Mouse (Mus musculus) adrenal gland, postnatal 4 days (tissue): ENCODE measurements around the gene Sumf1. TPM values are rescaled to one million over a fixed set of nuclear protein-coding genes. Genes with fewer than 3 reads are reported as not detected.

Experiments used
- DNase-seq, 2 experiments: peaks; one replicate each; pipeline ENCODE4 v3.0.0; 2021 to 2022; ENCODE audit warnings: low spot score in 2 of 2, mixed read lengths in 2 of 2
- total RNA-seq, 2 experiments: library from RNA; stranded (reverse); gene quantifications; 2 replicates each; pipeline ENCODE4 v1.2.3; 2021

The Sumf1 gene
- total RNA-seq, 2 experiments from 2014 or later, result 34.7 to 39.2 TPM

DNA sequence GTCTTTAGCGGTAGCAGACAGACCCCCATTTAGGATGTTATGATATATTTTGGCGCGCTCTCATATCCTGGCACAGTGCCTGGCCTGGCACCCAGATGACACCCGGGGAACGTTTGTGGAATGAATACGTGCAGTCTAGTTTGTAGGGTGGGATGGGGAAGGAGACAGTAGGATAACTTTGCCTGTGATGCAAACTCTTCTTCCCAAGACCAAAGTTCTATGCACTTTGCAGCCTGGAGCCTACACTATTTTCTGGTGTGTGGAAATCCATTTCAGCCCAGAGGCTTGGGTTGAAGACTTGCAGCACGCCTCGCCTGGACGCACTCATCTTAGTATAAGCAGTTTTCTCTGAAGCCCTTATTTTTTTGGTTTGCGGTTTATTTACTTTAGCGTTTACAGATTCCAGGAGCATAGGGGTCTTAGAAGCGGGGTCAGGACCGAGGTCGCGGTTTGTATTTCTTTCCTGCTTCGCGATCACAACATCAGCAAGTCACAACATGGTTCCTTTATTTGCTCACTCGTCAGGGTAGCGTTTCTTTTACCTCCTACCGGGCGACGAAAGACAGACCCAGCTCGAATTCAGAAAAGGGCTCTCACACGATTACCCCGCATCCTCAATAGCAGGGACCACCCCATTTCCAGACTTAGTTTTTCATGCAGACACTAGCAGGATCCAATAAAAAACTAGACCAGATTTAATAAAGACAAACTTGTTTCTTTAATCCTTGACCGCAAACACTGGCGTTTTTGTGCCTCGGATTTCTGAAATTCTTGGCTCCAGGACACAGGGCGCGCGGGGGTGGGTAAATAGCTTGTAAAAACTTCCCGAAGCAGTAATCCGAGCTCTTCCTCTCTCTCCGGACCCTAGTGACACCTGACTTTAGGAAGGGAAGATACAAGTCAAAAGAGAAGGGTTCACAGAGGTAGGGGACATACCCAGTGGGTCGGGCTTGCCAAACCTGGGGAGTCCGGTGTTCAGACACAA is 26.8 kb upstream of the Sumf1 start:
- DNase-seq, result no peak

DNA sequence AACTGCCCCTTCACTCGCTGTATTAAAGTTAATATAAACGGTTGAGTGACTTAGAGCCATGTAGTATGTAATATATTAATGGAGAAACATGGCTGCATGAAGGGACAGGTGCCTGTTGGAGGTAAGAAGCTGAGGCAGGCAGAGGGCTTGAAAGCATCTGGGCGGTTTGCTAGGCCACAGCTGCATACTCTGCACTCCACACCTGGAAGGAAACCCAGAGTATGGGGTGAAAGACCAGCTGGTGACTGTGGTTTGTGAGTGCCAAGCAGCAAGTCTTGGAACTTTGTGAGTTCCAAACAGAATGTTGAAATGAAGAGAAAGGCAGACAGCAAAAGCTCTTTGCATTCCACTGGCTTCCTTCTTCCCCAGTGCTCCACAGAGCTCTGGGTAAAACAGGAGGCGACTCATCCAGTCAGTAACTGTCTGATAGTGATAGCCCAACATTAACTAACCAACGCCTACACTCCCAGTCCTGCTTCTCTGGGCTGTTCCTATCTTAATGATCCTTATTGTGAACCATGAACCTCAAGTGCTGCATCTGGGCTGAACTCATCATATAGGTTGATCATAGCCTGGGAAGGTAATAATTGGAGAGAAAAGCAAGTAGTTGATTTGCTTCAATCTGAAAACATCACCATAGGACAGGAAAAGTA is 21.7 kb upstream of the Sumf1 start:
- no peak for DNase-seq

DNA sequence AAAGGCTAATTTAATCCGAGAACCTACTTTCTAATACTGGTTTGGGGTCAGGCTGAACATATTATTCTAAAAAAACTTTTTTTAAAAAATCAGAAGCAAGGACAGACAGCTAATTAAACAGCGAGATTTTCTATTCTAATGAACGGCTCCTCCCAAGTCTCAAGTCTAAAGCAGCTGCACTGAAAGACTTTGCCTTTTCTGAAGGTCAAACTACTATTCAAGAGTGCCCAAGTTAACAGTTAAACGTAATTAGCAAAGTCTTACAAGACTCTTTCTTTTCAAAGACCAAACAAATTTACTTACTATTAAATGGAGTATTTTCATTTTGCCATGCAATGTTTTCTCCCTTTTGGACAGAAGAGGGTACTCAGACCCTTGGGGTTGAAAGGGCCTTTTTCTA is 20.8 kb upstream of the Sumf1 start:
- DNase-seq, result no peak

DNA sequence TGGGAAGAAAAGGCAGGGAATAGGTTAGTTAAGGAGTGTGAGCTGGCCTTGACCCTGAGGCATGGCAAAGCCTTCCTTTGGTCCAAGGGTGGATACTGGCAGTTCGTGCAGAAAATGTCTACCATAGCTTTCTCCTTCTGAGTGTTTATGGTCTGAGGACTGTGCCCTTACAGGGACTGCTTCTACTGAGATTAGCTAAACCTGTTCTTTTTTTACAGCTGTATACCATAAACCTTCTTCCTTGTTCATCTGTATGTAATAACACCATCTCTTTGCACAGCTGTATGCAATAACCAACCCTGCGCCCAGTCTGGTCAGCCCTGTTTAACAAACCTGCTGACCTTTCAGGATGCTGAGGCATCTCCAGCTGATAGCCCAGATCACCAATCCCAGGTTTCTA is 18.9 kb upstream of the Sumf1 start:
- no peak for DNase-seq

DNA sequence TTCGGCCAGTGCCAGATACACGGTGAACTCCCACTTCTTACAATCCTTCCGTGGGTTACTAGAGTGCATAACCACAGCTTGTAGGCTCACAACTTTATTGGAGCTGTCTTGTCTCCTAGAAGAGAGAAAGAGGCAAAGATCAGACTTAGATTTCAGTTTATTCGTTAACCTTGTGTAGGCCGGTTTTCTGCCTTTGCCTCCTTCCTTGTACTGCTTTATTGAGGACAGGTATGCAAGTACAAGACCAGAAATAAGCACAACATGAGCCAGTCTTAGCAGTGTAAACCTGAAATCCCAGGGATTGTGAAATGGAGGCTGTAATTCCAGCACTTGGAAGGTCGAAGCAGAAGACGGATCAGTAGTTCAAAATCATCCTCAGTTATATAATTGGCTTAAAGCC is 12.9 kb upstream of the Sumf1 start:
- DNase-seq, result no peak

DNA sequence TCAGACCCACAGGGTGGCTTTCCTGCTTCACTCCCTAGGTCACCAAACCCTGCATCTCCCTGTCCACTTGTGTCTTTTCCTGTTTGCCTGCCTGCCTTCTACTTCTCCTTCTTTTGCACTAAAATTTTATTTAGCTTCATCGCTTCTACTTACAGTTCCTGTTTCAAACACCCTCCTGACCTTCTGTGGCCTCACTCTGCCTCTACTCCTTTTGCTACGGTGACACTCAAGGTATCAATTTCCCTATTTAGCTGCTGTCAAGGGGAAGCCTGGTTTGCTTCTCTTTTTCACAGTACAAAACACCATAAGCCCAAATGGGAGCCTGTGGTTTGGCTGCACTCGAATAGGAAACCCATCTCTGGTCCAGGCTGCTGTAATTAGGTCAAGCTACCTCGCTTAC is 11.7 kb upstream of the Sumf1 start:
- no peak for DNase-seq

DNA sequence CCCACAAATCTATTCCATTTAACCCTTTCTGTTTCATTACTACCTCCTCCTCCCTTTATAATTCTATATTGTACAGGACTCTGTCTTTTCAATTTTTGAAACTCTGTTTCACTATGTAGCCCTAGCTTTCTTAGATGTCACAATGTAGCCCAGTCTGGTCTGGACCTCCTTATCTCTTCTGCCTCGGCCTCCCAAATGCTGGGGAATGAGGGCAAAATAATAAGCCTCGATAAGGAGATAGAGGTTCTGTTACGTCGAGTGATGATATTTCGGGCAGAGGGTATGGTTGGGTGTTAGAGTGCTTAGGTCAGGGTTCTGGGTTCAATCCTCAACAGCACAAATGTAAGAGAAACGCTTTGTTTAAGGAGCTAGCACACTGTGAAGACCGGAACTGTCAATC is 11.3 kb upstream of the Sumf1 start:
- DNase-seq, result no peak

DNA sequence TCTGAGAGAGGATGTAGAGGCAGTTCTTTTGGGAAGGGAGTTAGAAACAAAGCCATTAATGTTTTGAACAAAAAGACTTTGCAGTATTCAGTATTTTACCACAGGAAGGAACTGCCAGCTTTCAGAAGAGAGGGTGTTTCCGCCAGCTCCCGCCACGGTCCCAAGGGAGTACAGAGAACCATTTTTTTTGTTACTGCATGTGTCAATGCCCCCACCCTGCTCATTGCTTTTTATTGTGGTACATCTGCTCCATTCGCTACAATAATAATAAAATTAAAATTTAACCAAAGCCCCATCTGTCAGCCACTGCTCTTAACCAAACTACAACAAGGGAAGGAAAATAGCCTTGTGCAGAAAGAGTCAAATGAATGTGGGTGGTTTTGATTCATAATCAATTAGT is 7.2 kb upstream of the Sumf1 start:
- DNase-seq, result no peak

DNA sequence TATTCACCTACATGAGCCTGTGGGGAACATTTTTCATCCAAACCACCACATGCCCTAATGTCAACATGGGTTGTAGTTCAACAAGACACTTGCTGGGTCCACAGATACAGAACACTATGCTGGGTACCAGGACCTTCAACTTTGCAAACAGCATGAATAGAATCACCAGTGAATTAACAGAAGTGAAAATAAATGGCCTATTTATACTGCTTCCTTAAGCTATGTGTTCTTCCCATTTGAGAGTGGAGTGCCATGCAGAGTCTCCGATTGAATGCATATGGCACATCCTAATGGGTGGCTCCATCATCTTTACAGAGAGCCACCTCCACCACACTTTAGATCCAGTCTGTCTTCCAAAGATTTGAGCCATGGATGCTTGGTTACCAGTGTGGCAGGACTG is 5.3 kb upstream of the Sumf1 start:
- DNase-seq, result no peak

DNA sequence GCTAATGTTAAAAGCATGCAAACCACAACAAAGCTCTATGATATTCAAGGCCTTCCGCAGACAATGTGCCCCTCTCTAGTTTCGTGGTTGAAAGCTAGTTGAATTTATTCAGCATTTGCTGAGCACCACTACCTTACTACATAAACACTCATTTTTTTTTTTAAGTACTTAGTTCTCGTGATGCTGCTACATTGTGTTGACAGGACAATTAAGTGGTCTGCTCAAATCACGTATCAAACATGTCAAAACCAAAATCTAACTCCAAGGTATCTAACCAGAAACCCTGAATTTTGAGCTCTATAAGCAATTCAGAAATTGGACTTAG is 265 bp upstream of the Sumf1 start:
- no peak for DNase-seq

DNA sequence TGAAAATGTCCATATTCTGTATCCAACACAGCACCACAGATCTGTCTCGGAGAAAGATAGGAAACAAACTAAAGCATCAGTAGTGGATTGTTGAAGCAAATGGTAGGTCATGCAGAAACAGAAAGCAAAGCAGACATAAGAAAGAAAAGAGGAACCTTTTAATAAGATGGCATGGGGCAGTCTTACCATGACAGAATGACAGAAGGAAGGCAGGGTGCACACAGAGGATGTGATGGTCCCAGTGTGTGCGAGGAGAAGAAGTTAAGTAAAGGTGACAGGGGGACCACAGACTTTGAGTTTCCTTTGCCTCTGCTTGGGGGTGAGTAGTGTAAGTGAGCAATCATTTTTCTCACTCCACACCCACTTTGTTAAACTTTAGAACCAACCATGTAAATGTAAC is 6.3 kb downstream of the Sumf1 start:
- DNase-seq, result no peak

DNA sequence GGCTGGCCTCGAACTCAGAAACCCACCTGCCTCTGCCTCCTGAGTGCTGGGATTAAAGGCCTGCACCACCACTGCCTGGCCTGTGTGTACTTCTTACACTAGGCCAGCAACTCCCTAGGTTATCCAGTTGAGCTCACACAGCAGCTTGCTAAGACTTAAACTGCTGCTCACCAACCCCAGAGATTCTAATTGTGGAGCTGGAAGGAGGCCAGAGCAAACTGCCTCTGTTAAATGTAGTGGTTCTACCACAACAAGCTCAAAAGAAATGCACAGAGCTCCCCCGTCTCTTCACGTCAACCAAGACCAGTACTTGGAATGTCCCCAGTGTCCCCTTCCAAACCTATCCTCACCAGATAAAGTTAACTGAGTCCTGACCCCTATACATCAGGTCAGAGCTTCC is 11.2 kb downstream of the Sumf1 start:
- DNase-seq, result no peak

DNA sequence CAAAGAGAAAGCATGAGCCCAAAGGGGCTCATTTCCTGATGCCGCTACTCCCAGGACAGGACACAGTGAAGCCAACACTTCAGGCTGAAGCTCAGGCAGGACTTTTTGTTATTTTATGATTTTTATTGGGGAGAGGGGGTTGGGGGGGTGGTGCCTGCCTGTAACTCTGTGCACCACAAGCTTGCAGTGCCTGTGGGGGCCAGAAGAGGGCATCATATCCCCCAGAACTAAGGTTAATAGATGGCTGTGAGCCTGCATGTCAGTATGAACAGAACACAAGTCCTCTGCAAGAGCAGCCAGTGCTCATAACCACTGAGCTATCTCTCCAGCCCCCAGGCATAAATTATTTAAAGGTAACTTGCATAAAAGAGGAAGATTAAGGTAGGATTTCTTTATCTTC is 13.2 kb downstream of the Sumf1 start:
- DNase-seq, result no peak

DNA sequence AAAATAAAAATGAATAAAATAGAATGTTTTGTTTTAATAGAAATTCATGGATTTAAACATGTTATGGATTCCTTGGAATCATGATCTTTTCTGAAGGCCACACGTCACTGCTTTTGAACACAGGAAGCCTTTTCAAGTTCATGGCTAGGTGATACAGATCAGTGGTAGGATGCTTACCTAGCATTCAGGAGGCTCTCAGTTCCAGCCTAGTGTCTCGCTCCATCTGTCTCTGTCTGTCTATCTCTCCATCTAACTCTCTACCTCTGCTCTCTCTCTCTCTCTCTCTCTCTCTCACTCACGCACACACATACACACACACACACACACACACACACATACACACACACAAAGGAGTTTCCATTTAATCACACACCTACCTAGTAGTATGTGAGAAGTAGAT is 15.9 kb downstream of the Sumf1 start:
- no peak for DNase-seq

DNA sequence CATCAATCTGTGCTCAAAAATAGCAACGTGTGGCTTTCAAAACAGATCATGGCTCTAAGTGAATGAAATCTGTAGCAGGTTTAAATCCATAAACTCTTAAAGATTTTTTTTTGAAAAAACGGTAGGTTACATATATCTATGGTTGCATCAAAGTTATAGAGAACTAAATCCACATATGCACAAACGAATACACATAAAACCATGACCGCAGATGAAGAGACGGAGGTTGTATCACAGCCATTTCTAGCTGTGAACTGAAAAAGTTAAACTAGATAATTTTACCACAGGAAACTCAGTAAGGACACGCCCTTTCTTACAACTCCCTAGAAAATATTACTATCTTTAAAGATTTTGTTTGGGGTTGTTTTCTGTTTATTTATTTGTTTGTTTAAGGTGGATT is 16.7 kb downstream of the Sumf1 start:
- no peak for DNase-seq

DNA sequence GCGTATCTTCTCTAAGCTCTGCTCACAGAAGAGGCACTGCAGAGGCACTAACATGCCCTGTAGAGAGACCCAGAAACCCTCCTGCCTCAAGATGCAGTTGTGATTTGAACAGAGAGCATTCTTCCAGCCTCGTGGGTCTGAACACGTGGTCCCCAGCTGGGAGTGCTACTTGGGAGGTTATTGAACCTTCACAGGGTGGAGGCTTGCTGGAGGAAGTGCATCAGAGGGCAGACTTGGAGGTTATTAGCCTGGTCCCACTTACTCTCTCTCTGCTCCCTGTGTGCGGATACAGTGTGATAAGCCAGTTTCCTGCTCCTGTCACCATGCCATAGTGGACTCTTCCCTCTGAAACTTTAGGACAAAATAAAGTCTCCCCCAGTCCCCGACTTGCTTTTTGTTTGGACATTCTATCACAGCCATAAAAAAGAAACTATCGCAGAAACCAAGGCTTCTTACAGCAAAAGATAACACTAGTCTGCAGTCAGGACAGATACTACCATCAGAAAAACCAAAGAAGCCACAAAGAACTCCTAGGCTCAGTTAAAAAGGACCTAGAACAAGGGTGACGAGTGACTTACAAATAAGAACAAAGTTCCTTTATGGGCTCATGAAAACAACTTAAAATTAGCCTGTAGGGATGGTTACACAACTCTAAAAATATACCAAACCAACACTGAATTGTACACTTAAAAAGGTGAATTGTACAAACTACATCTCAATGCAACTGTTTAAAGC is 17.3 kb downstream of the Sumf1 start:
- DNase-seq, result no peak

DNA sequence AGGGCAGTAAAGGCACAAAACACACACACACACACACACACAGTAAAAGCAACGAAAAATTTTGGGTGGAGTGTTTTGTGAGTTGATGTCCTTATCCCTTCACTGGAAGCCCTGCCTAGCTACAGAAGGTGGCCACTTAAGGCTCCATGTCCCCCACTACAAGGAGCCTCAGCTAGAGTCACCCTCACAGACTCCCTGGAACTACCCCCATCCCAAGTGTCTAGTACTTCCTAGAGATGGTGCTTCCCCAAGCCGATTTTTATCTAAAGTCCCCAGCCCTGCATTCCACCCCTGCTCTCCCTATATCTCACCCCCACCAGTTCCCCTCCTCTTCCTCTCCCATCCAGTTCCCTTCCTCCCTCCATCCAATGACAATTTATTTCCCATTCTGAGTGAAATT is 19.8 kb downstream of the Sumf1 start:
- DNase-seq, result no peak

DNA sequence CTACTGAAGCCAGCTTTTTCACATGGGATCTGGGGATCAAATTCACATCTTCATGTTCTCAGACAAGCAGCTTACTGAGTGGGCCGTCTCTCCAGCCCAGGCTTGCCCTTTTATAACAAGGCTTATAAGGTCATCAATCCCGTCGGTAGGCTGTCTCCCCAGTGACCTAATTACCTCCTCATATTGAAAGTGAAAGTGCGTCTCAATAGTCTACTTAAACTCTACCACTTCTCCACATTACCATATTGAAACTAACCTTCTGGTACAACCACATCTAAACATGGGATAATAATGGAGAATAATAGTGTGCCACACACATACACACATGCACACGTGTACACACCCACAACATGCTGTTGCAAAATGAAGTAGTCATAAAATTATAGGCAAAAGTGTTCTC is 20.4 kb downstream of the Sumf1 start:
- DNase-seq, result no peak

DNA sequence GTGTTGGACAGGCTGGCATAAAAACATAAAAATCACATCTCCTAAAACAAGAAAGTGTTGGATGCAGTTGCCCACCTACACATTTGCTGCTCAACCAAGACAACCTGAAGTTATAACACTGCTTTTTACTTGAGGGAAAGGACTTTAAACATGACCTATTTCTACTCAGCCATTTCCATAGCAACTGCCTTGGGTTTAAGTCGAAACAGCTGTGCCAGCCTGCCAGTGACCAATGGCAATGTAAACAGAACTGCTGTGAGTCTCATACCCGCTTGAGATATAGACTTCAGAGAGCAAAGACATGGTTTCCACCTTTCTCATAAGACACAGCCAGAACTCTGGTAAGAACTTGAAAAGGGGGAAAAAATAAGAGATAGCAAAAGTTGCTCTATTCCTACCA is 24.8 kb downstream of the Sumf1 start:
- no peak for DNase-seq

DNA sequence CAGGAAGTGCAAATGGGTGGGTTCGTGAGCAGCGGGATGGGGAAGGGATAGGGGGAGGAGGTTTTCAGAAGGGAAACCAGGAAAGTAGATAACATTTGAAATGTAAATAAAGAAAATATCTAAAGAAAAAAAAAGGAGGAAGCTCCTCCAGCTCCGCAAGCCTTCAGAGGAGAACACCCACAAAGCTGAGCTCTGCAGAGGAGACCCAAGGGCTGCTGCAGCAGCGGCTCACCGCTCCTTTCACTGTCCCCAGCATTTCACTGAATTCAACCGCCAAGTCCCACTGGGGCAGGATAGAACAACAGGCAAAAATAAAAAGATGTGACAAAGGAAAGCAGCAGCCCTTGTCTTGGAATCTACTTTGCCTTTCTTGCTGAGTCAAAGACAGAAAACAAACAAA is 28.5 kb downstream of the Sumf1 start:
- no peak for DNase-seq

DNA sequence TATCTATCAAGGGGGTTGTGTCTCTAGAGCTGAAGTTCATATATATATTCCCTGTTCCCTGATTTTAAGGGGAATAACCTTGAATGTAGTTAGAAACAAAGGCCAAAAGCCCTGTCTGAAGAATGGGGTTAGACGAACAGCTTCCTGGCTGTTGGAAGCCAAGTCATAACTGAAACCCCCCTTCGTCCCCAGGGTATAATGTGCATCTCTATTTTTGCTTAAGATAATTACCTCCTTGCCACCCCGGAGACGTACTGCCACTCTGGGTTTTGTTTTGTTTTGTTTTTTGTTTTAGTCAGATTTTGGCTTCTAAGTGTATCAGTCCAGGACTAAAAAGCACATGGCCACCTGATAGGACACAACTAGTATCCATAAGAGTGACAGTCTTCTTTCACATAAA is 31.1 kb downstream of the Sumf1 start:
- DNase-seq, result no peak

DNA sequence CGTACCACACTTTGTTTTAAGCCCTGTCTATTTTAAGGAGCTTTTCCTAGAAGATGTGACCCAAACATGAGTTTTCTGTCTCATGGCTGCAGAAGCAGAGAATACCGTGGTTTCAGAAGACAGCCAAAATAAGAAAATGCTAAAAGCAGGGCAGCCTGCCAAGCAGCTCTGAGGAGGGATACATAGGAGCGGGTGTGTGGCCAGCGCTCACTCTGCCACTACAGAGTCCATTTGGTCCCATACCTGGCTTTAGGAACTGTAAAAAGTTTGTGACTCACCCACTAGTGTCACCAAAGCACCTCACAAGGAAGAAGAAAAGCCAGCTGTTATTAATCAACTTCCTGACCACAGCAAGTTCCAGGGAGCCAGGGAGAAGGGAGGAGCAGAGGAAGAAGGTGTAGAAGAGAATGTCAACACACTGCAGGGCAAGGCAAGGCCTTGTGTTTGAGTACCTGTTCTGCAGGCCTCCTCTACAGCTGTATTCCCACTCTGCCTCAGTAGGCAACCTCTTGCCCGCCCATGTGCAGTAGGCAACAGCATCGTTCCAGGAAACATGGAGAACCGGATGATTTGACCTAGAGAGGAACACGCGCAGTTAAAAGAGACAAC is 32.6 kb downstream of the Sumf1 start:
- DNase-seq, result no peak
